Mouse (Mus musculus): ENCODE data around the gene Prr13. TPM values are rescaled to one million over a fixed set of nuclear protein-coding genes. Genes with fewer than 3 reads are reported as not detected.

Gene Prr13
- polyA plus RNA-seq, 1 experiment: 166 TPM

- no peak for DNase-seq (ENCODE audit: low spot score)
Observed at GRCm38 (mm10) chr15:102460971-102461370, 2.1 kb downstream of the Prr13 start.

GRCm38 (mm10) chr15:102461430-102462075, 2.7 kb downstream of the Prr13 start:
- no peak for DNase-seq (ENCODE audit: low spot score)

GRCm38 (mm10) chr15:102463666-102464065, 4.8 kb downstream of the Prr13 start:
- DNase-seq (ENCODE audit: low spot score): no peak

GRCm38 (mm10) chr15:102468675-102469370, 10.0 kb downstream of the Prr13 start:
- no peak for DNase-seq (ENCODE audit: low spot score)

GRCm38 (mm10) chr15:102470183-102470604, 11.4 kb downstream of the Prr13 start, which contains the start of gene Pcbp2:
Pcbp2 (plus strand) TSS chr15:102470539.
- DNase-seq (ENCODE audit: low spot score): peak; percentile 95

GRCm38 (mm10) chr15:102470605-102471294, 11.9 kb downstream of the Prr13 start:
- DNase-seq (ENCODE audit: low spot score): peak; percentile 74

GRCm38 (mm10) chr15:102471295-102471645, 12.4 kb downstream of the Prr13 start:
- DNase-seq (ENCODE audit: low spot score): no peak

GRCm38 (mm10) chr15:102471727-102472126, 12.9 kb downstream of the Prr13 start:
- no peak for DNase-seq (ENCODE audit: low spot score)

GRCm38 (mm10) chr15:102473246-102473645, 14.4 kb downstream of the Prr13 start:
- DNase-seq (ENCODE audit: low spot score): no peak

GRCm38 (mm10) chr15:102474520-102474919, 15.7 kb downstream of the Prr13 start:
- no peak for DNase-seq (ENCODE audit: low spot score)

GRCm38 (mm10) chr15:102483136-102483535, 24.3 kb downstream of the Prr13 start:
- no peak for DNase-seq (ENCODE audit: low spot score)

- no peak for DNase-seq (ENCODE audit: low spot score)
Observed at GRCm38 (mm10) chr15:102485853-102486252, 27.0 kb downstream of the Prr13 start.

GRCm38 (mm10) chr15:102487664-102488063, 28.8 kb downstream of the Prr13 start:
- DNase-seq (ENCODE audit: low spot score): no peak

- DNase-seq (ENCODE audit: low spot score): no peak
Observed at GRCm38 (mm10) chr15:102498322-102498721, 39.5 kb downstream of the Prr13 start.

GRCm38 (mm10) chr15:102499370-102499769, 40.5 kb downstream of the Prr13 start:
- no peak for DNase-seq (ENCODE audit: low spot score)

- no peak for DNase-seq (ENCODE audit: low spot score)
Observed at GRCm38 (mm10) chr15:102499851-102500250, 41.0 kb downstream of the Prr13 start.

GRCm38 (mm10) chr15:102500479-102500878, 41.7 kb downstream of the Prr13 start:
- DNase-seq (ENCODE audit: low spot score): no peak

GRCm38 (mm10) chr15:102501084-102501814, 42.4 kb downstream of the Prr13 start:
- no peak for DNase-seq (ENCODE audit: low spot score)

GRCm38 (mm10) chr15:102502254-102502840, 43.5 kb downstream of the Prr13 start:
- no peak for DNase-seq (ENCODE audit: low spot score)

GRCm38 (mm10) chr15:102503447-102503846, 44.6 kb downstream of the Prr13 start, which contains the start of gene Gm10337:
Gm10337 (plus strand) TSS chr15:102503722.
- no peak for DNase-seq (ENCODE audit: low spot score)

GRCm38 (mm10) chr15:102503924-102504782, 45.3 kb downstream of the Prr13 start:
- DNase-seq (ENCODE audit: low spot score): no peak
